Mouse (Mus musculus): ENCODE measurements around the gene Masp2.

- TF ChIP-seq POLR2A (IDR thresholded peaks at IDR 0.05; ENCODE audit: borderline replicate concordance, low read depth, low read length) (no peak), CTCF (IDR thresholded peaks at IDR 0.05; ENCODE audit: low read depth, low read length) (no peak)
These were observed 41.2 kb downstream of the Masp2 start, which contains the start of gene Gm572 for GRCm38 (mm10) chr4:148643291-148644156.

All from bone marrow macrophage, adult 2 months (primary cell).